Mouse (Mus musculus): Measurements from ENCODE around the gene Cep290. TPM values are rescaled to one million over a fixed set of nuclear protein-coding genes. Genes with fewer than 3 reads are reported as not detected.

Cep290 gene
- total and polyA plus RNA-seq, 2 experiments from 2014 or later: 1.6 to 11.8 TPM

DNA sequence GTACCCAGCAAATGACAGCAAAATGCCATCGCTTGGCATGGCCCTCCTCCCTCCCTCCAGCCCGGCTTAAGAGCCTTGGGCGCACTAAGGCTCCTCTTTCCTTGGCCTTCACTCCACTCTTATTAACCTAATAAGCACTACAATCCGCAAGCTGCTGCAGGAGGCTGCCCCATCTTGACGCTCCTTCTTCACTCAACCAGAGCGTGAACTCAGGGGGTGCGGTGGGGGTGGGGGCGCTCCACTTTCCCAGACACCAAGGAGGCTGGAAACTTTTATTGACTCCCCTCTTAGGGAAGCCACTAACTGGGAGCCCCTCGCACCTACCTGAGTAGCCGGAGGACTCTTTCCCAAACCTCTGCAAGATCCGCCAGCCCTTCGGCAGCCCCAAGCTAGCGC lies 659 bp upstream of the Cep290 start:
- no peak for TF ChIP-seq EP300 (IDR thresholded peaks at IDR 0.05; ENCODE audit: low read depth)
- TF ChIP-seq CTCF (IDR thresholded peaks at IDR 0.05; ENCODE audit: low read depth): no peak
- peak overlapping the region; percentile 67 for H3K4me2 ChIP-seq (ENCODE audit: low read depth, low read length)
- H3K36me3 ChIP-seq (replicated peaks; ENCODE audit: control insufficient read depth, insufficient read depth, low read length): no peaks in the 10 kb centered on the region
- peak overlapping the region; percentile 76 for H3K9ac ChIP-seq (replicated peaks; ENCODE audit: low read depth, low read length)
- no peaks in the 10 kb centered on the region for H3K27me3 ChIP-seq (ENCODE audit: control insufficient read depth, insufficient read depth, low read length)
- H3K27ac ChIP-seq (ENCODE audit: low read depth): peak overlapping the region; percentile 54
- under 1% methylated on average over 13 of the region's 13 CpGs for WGBS
- ATAC-seq (ENCODE audit: insufficient read depth, low read depth) (peak; percentile 2; the same call in 1 of the 2 replicates), DNase-seq (ENCODE audit: low spot score) (peak; percentile 9)
- no peaks in the 10 kb centered on the region for H3K9me3 ChIP-seq (replicated peaks; ENCODE audit: control insufficient read depth, low read length)
- peak overlapping the region; percentile 84 for H3K4me3 ChIP-seq (ENCODE audit: low read depth, low read length)
- H3K4me1 ChIP-seq (ENCODE audit: control insufficient read depth, insufficient read depth): peaks cover 8% of the 10 kb centered on the region; the same call in 1 of the 2 replicates

DNA sequence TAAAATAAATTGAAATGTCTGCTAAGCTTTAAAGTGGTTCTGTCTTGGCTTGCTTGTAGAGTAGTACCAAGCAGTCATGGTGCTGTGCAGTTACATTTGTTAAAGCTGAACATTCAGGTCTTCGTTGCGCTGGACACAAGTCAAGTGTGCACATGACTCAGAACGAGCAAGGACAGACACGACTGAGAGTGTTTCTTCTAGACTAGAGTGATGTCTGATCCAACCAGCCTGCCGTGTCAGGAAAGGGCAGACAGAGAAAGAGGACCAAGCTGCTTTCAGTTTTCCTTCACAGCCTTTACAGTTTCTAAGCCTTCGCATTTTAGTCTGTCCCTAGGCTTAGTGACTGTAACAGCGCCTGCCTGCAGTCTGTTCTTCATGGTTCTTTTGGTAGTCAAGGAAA lies 4.6 kb downstream of the Cep290 start:
- no peak overlapping the region for H3K27ac ChIP-seq (ENCODE audit: low read depth)
- H3K27me3 ChIP-seq (ENCODE audit: control insufficient read depth, insufficient read depth, low read length): no peaks in the 10 kb centered on the region
- peaks cover 16% of the 10 kb centered on the region for H3K36me3 ChIP-seq (replicated peaks; ENCODE audit: control insufficient read depth, insufficient read depth, low read length)
- H3K4me1 ChIP-seq (ENCODE audit: control insufficient read depth, insufficient read depth): peaks cover 8% of the 10 kb centered on the region; the same call in 1 of the 2 replicates
- H3K4me3 ChIP-seq (ENCODE audit: low read depth, low read length): no peak overlapping the region
- no peaks in the 10 kb centered on the region for H3K9me3 ChIP-seq (replicated peaks; ENCODE audit: control insufficient read depth, low read length)
- no peak for DNase-seq (ENCODE audit: low spot score)
- H3K4me2 ChIP-seq (ENCODE audit: low read depth, low read length): no peak overlapping the region
- WGBS: 81% methylated on average over 7 of the region's 7 CpGs
- no peak for ATAC-seq (ENCODE audit: insufficient read depth, low read depth)
- TF ChIP-seq EP300 (IDR thresholded peaks at IDR 0.05; ENCODE audit: low read depth): no peak
- no peak for TF ChIP-seq CTCF (IDR thresholded peaks at IDR 0.05; ENCODE audit: low read depth)
- H3K9ac ChIP-seq (replicated peaks; ENCODE audit: low read depth, low read length): no peak overlapping the region

DNA sequence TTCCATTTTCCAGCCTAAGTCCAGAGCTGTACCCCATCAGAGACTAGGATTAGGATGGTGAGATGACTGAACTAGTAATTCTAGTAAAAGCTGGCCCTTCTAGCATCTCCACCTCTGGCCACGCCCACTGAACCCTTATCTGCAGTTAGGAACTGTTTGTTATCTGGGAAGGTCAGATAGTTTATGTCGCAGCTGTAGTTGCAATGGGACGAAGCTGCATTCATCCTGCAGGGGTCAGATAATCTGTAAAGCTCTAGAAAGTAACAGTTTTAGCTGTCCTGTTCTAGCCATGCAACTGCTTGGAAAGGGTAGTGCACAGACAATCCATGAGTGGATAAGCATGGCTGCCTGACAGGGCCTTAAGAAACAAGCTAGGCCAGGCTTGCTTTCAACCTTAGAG lies 11.0 kb downstream of the Cep290 start:
- Histone ChIP-seq H3K9me3 (replicated peaks; ENCODE audit: control insufficient read depth, low read length) (no peaks in the 10 kb centered on the region), H3K4me3 (ENCODE audit: low read depth, low read length) (no peak overlapping the region), H3K27me3 (ENCODE audit: control insufficient read depth, insufficient read depth, low read length) (no peaks in the 10 kb centered on the region), H3K4me1 (ENCODE audit: control insufficient read depth, insufficient read depth) (no peaks in the 10 kb centered on the region), H3K4me2 (ENCODE audit: low read depth, low read length) (no peak overlapping the region), H3K36me3 (replicated peaks; ENCODE audit: control insufficient read depth, insufficient read depth, low read length) (peaks cover 22% of the 10 kb centered on the region), H3K9ac (replicated peaks; ENCODE audit: low read depth, low read length) (no peak overlapping the region), H3K27ac (ENCODE audit: low read depth) (no peak overlapping the region)
- TF ChIP-seq EP300 (IDR thresholded peaks at IDR 0.05; ENCODE audit: low read depth) (no peak), CTCF (IDR thresholded peaks at IDR 0.05; ENCODE audit: low read depth) (no peak)
- DNase-seq (ENCODE audit: low spot score) (no peak), ATAC-seq (ENCODE audit: insufficient read depth, low read depth) (no peak)
- 50% methylated on average over 3 of the region's 3 CpGs for WGBS

DNA sequence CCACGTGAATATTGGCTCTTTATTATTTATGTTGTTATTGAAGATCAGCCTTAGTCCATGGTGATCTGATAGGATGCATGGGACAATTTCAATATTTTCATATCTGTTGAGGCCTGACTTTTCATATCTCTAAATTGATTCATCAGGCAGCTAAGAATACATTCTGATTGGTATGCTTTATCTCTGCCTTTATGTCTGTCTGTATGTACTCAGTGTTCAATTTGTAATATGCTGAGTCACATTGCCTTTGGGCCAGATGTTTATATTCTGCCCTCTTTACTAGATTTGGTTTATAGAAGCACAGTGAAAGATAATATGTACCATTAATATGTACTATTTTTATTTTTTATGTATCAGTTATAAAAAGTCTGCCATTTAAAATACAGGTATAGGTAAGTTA lies 20.8 kb downstream of the Cep290 start:
- no peak overlapping the region for H3K4me3 ChIP-seq (ENCODE audit: low read depth, low read length)
- H3K27ac ChIP-seq (ENCODE audit: low read depth): no peak overlapping the region
- no peak overlapping the region for H3K4me2 ChIP-seq (ENCODE audit: low read depth, low read length)
- TF ChIP-seq EP300 (IDR thresholded peaks at IDR 0.05; ENCODE audit: low read depth) (no peak), CTCF (IDR thresholded peaks at IDR 0.05; ENCODE audit: low read depth) (no peak)
- peaks cover 18% of the 10 kb centered on the region for H3K36me3 ChIP-seq (replicated peaks; ENCODE audit: control insufficient read depth, insufficient read depth, low read length)
- no peaks in the 10 kb centered on the region for H3K4me1 ChIP-seq (ENCODE audit: control insufficient read depth, insufficient read depth)
- no peaks in the 10 kb centered on the region for H3K27me3 ChIP-seq (ENCODE audit: control insufficient read depth, insufficient read depth, low read length)
- H3K9ac ChIP-seq (replicated peaks; ENCODE audit: low read depth, low read length): no peak overlapping the region
- WGBS: 76% methylated on average over 1 of the region's 1 CpGs
- no peaks in the 10 kb centered on the region for H3K9me3 ChIP-seq (replicated peaks; ENCODE audit: control insufficient read depth, low read length)
- no peak for ATAC-seq (ENCODE audit: insufficient read depth, low read depth)
- no peak for DNase-seq (ENCODE audit: low spot score)

- no peak for DNase-seq (ENCODE audit: low spot score)
- no peak for ATAC-seq (ENCODE audit: insufficient read depth, low read depth)
- no peaks in the 10 kb centered on the region for H3K4me1 ChIP-seq (ENCODE audit: control insufficient read depth, insufficient read depth)
- H3K27me3 ChIP-seq (ENCODE audit: control insufficient read depth, insufficient read depth, low read length): no peaks in the 10 kb centered on the region
- no peak overlapping the region for H3K27ac ChIP-seq (ENCODE audit: low read depth)
- no peaks in the 10 kb centered on the region for H3K9me3 ChIP-seq (replicated peaks; ENCODE audit: control insufficient read depth, low read length)
- no peak overlapping the region for H3K9ac ChIP-seq (replicated peaks; ENCODE audit: low read depth, low read length)
- no peaks in the 10 kb centered on the region for H3K36me3 ChIP-seq (replicated peaks; ENCODE audit: control insufficient read depth, insufficient read depth, low read length)
- no peak overlapping the region for H3K4me3 ChIP-seq (ENCODE audit: low read depth, low read length)
- WGBS: 83% methylated on average over 4 of the region's 4 CpGs
- H3K4me2 ChIP-seq (ENCODE audit: low read depth, low read length): no peak overlapping the region
- TF ChIP-seq CTCF (IDR thresholded peaks at IDR 0.05; ENCODE audit: low read depth) (no peak), EP300 (IDR thresholded peaks at IDR 0.05; ENCODE audit: low read depth) (no peak)
These were observed 34.3 kb downstream of the Cep290 start for GRCm38 (mm10) chr10:100521617-100522016.

DNA sequence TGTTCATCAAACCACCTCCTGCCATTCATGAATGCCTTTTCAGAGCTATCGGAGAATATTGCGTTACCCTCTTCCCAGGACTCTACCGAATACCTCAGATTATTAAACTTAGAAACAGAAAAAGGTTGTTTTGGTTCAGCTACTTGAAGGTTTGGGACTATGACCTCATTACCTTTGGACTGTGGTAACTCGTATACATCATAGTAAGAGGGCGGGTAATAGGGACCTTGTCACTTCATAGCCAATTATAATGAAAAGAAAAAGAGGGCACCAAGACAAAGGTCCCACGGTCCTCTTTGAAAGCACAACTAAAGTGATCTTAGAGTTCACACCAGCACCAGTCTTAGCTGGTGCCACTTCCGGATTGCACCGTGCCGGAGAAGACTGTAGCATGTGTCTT lies 35.0 kb downstream of the Cep290 start:
- TF ChIP-seq CTCF (IDR thresholded peaks at IDR 0.05; ENCODE audit: low read depth) (no peak), EP300 (IDR thresholded peaks at IDR 0.05; ENCODE audit: low read depth) (no peak)
- Histone ChIP-seq H3K9ac (replicated peaks; ENCODE audit: low read depth, low read length) (no peak overlapping the region), H3K36me3 (replicated peaks; ENCODE audit: control insufficient read depth, insufficient read depth, low read length) (no peaks in the 10 kb centered on the region), H3K4me2 (ENCODE audit: low read depth, low read length) (no peak overlapping the region), H3K27me3 (ENCODE audit: control insufficient read depth, insufficient read depth, low read length) (no peaks in the 10 kb centered on the region), H3K4me3 (ENCODE audit: low read depth, low read length) (no peak overlapping the region), H3K27ac (ENCODE audit: low read depth) (no peak overlapping the region), H3K9me3 (replicated peaks; ENCODE audit: control insufficient read depth, low read length) (no peaks in the 10 kb centered on the region), H3K4me1 (ENCODE audit: control insufficient read depth, insufficient read depth) (no peaks in the 10 kb centered on the region)
- ATAC-seq (ENCODE audit: insufficient read depth, low read depth) (no peak), DNase-seq (ENCODE audit: low spot score) (no peak)
- WGBS: 91% methylated on average over 9 of the region's 9 CpGs
